Mouse (Mus musculus) hindbrain, embryonic 16.5 days (tissue): ENCODE measurements around the gene Kcnd3. TPM values are rescaled to one million over a fixed set of nuclear protein-coding genes. Genes with fewer than 3 reads are reported as not detected.

Source experiments
- ATAC-seq: fragments of 200-750 bp; cut with Nextera tagmentation; 2 replicates; pipeline ENCODE4 v1.8.0; 2017; ENCODE audit warnings: moderate TSS enrichment, moderate library complexity
- H3K27ac ChIP-seq: fragments of 300-500 bp; sonication (generic); 2 replicates; pipeline ENCODE4 v1.5.1; 2014; ENCODE audit warnings: low read depth, mild to moderate bottlenecking, control low read depth, low read length, moderate library complexity
- H3K27me3 ChIP-seq: fragments of 300-500 bp; sonication (generic); replicated peaks from 2 replicates; pipeline ENCODE4 v1.6.1; 2014; ENCODE audit warnings: low read length; ENCODE audit not compliant: control insufficient read depth, insufficient read depth
- H3K36me3 ChIP-seq: fragments of 300-500 bp; sonication (generic); 2 replicates; pipeline ENCODE4 v1.6.1; 2014; ENCODE audit warnings: mild to moderate bottlenecking, low read length, moderate library complexity, mixed read lengths; ENCODE audit not compliant: control insufficient read depth, insufficient read depth
- H3K4me1 ChIP-seq: fragments of 300-500 bp; sonication (generic); 2 replicates; pipeline ENCODE4 v1.6.1; 2014; ENCODE audit warnings: low read depth, low read length; ENCODE audit not compliant: control insufficient read depth, insufficient read depth
- H3K4me2 ChIP-seq: fragments of 300-500 bp; sonication (generic); 2 replicates; pipeline ENCODE4 v1.6.1; 2014; ENCODE audit warnings: mild to moderate bottlenecking, low read length, control low read depth, moderate library complexity
- H3K4me3 ChIP-seq: fragments of 300-500 bp; sonication (generic); 2 replicates; pipeline ENCODE4 v1.5.1; 2014; ENCODE audit warnings: mild to moderate bottlenecking, low read length, control low read depth, moderate library complexity
- H3K9ac ChIP-seq: fragments of 300-500 bp; sonication (generic); 2 replicates; pipeline ENCODE4 v1.6.1; 2014; ENCODE audit warnings: low read depth, mild to moderate bottlenecking, control low read depth, low read length, moderate library complexity
- H3K9me3 ChIP-seq: fragments of 300-500 bp; sonication (generic); 2 replicates; pipeline ENCODE4 v1.6.1; 2014; ENCODE audit warnings: mild to moderate bottlenecking, low read length, moderate library complexity; ENCODE audit not compliant: control insufficient read depth
- WGBS: fragments of 180-500 bp; shearing (Covaris S2); extraction: QIAGEN DNeasy Blood & Tissue Kit; methylation state at CpG from one replicate; pipeline ENCODE4 v1.1.7; 2014; 5-methylcytosine and 5-hydroxymethylcytosine counted together
- polyA plus RNA-seq: library from polyadenylated mRNA; unstranded; fragments of >200 nt; fragmentation: Nextera tagmentation; extraction: Ambion mirVana; gene quantifications from 2 replicates; pipeline ENCODE4 v1.2.1, GENCODE M21; 2015

Gene Kcnd3
- polyA plus RNA-seq, 1 experiment from 2014 or later = 9.1 TPM

DNA sequence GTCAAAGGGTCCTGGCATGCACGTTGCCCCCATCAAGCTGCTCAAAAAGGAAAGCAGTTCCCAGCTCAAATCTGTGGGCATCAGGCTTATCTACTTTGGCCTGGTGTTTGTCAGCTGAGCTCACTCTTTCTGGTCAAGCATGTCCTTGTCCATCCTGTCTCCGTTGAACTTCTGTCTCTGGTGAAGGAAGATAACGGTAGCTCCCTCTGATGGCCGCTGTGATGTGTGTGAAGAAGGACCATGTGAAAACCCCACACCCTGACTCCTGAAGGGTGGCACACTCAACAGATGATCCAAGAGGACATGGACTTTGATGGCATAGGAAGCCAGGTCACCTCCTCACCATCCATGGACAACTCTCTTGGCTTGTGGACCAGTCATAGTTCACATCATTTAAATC, 266.6 kb downstream of the Kcnd3 start:
- H3K36me3 ChIP-seq = no peaks in the 10 kb centered on the region
- H3K4me2 ChIP-seq = no peak overlapping the region
- no peak for ATAC-seq
- H3K9me3 ChIP-seq = no peaks in the 10 kb centered on the region
- H3K4me3 ChIP-seq = no peak overlapping the region
- H3K9ac ChIP-seq = no peak overlapping the region
- H3K27ac ChIP-seq = no peak overlapping the region
- H3K4me1 ChIP-seq = peaks cover 14% of the 10 kb centered on the region
- H3K27me3 ChIP-seq = no peaks in the 10 kb centered on the region
- whole genome bisulfite sequencing = 56% methylated on average over 4 of the region's 4 CpGs

DNA sequence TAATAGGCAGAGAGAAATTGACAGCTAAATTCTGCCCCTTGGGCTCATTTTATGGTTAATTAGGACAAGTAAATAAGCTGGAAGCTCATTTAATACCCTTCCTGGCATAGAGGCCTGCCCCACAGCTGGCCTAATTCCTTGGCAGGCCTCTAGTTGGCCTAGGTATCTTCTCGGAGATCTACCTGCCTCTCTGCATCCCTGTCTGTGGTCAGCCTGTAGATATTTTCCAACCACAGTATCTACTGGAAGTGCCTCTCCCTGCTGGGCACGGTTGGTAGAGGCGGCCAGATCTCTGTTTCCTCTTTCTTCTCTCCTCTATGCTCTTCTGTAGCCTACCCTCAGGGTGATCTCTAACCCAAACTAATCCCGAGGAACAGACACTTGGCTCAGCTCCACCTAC, 267.8 kb downstream of the Kcnd3 start:
- Histone ChIP-seq H3K27ac (no peak overlapping the region), H3K9ac (no peak overlapping the region), H3K27me3 (no peaks in the 10 kb centered on the region), H3K4me3 (no peak overlapping the region), H3K36me3 (no peaks in the 10 kb centered on the region), H3K9me3 (no peaks in the 10 kb centered on the region), H3K4me2 (no peak overlapping the region), H3K4me1 (peaks cover 8% of the 10 kb centered on the region)
- ATAC-seq = no peak
- WGBS = 75% methylated on average over 4 of the region's 4 CpGs

DNA sequence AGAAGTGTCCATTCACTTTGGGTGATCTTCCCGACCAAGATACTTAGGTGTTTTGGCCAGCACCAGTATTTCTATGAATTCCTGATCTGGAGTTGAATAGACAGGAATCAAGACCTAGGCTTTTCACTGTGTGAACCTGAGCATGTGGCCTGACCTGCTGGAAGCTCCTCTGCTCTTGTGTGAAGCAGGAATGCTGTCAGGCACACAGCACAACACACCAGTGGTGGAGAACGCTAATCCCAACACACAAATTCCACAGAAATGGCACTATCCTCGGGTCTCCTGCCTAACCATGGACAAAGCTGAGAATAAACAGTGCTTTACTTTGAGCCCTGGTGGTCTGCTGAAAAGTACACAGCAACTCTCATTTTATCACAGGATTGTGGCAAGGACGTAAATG, 268.4 kb downstream of the Kcnd3 start:
- 82% methylated on average over 4 of the region's 4 CpGs for WGBS
- no peak for ATAC-seq
- no peaks in the 10 kb centered on the region for H3K36me3 ChIP-seq
- no peak overlapping the region for H3K4me2 ChIP-seq
- no peaks in the 10 kb centered on the region for H3K27me3 ChIP-seq
- peaks cover 8% of the 10 kb centered on the region for H3K4me1 ChIP-seq
- H3K9me3 ChIP-seq = no peaks in the 10 kb centered on the region
- H3K27ac ChIP-seq = no peak overlapping the region
- H3K4me3 ChIP-seq = no peak overlapping the region
- no peak overlapping the region for H3K9ac ChIP-seq

DNA sequence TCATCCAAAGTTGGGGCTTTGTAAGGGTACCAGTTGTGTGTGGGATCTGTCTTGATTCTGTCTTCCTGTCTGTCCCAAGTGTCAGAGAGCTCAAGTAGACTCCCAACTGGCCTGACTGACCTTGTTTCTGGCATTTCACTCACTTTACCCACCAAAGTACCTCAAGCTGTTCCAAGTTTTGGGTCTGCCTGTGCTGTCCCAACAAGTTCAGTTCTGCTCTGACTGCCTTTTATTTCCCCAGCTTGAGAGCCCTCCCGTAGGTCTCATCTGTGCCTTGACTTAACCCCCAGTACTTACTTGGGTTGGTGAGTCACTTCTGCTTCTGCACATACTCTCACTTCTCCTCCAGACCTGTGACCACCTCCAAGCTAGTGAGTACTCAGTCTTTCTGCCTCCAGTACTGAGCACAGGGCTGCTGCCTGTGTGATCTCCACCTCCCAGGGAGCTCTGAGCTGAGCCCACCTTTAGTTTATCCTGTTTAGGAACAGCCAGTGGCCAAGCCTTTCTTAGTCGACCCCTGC, 269.6 kb downstream of the Kcnd3 start:
- WGBS = 81% methylated on average over 2 of the region's 2 CpGs

DNA sequence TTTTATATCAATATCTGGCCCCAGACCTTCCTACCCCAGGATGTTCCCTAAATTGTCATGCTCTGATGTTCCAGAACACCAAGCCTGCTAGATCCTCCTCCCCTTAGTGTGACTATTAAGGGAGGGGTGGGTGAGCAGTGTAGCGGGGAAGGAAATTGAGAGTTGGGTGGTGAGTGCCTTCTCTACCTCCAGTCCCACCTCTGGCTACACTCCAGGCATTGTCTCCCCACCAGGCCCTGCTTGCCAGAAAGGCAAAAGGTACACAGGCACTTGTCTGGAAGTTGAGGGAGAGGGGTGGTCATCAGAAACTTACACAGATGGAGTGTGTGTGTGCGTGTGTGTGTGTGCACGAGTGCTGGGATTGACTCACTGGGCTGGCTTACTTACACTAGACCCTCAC, 270.4 kb downstream of the Kcnd3 start:
- no peaks in the 10 kb centered on the region for H3K9me3 ChIP-seq
- no peak overlapping the region for H3K4me2 ChIP-seq
- WGBS = 87% methylated on average over 3 of the region's 3 CpGs
- no peak overlapping the region for H3K4me3 ChIP-seq
- no peak overlapping the region for H3K27ac ChIP-seq
- no peak for ATAC-seq
- H3K36me3 ChIP-seq = no peaks in the 10 kb centered on the region
- H3K9ac ChIP-seq = no peak overlapping the region
- no peaks in the 10 kb centered on the region for H3K27me3 ChIP-seq
- H3K4me1 ChIP-seq = peaks cover 8% of the 10 kb centered on the region

More for the DNA sequence above, 269.6 kb downstream of the Kcnd3 start:
- Histone ChIP-seq H3K36me3 (no peaks in the 10 kb centered on the region), H3K9me3 (no peaks in the 10 kb centered on the region), H3K9ac (no peak overlapping the region), H3K27me3 (no peaks in the 10 kb centered on the region), H3K4me2 (no peak overlapping the region), H3K27ac (no peak overlapping the region), H3K4me1 (peaks cover 8% of the 10 kb centered on the region), H3K4me3 (no peak overlapping the region)
- ATAC-seq = no peak; the same call in 1 of the 2 replicates

Other genes with a start within 250 kb of the Kcnd3 start
- 19.4 and 21.9 TPM in 2 replicates for gene Ddx20, start 235.2 kb downstream of the Kcnd3 start, polyA plus RNA-seq